Mouse (Mus musculus): ENCODE measurements around the gene Scrg1. TPM values are rescaled to one million over a fixed set of nuclear protein-coding genes. Genes with fewer than 3 reads are reported as not detected.
"Not testable (repeated sequence)": the region's sequence is repeated elsewhere in the genome, so short reads cannot be mapped to it uniquely, and the experiment has no call there.

Scrg1 gene
- 0.21 and 0.25 TPM in 2 replicates for polyA plus RNA-seq (2015; fragmentation: Nextera tagmentation; extraction: Ambion mirVana)

DNA sequence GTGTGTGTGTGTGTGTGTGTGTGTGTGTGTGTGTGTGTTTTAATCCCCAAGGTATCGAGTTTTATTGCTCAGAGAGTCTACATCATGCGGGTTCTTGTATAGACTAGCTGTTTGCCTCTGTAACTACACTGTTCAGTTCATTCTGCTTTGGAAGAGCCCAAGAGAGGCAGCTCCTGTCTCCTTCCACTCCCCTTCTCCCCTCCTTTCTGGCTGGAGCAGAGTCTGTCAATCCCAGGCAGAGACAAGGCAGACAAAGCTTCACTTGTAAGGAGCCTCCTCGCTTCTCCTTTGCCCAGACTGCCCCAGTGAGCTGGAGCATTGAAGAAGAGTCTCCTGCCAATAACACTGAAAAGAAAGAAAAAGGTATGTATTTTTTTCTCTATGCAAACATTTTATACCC, at the start of gene Scrg1:
TSS of gene Scrg1 (plus strand) at position 159 of the 400 bp plus-strand sequence.
- WGBS: 78% methylated on average over 3 of the region's 3 CpGs
- H3K4me2 ChIP-seq (replicated peaks): no peak within 1 kb of the TSS
- no peak within 1 kb of the TSS for H3K9ac ChIP-seq

DNA sequence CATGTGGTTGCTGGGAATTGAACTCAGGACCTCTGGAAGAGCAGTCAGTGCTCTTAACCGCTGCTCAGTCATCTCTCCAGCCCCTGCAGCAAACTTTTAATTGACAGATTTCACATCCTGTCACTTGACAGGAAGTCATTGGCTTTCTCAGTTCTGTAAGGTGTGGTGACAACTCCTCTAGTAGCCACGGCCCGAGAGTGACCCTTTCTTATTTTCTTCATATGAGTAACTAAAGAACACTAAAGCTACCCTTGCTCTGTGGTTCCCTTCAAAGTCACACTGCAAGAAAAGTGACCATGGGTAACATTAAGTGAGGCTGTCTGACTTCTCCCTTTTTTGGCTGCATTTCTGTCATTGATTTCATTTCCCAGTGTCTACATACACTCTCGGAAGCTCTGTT, 49.4 kb upstream of the Scrg1 start:
- WGBS: 85% methylated on average over 4 of the region's 4 CpGs
- H3K27ac ChIP-seq: no peak overlapping the region
- no peaks in the 10 kb centered on the region for H3K4me1 ChIP-seq (replicated peaks)
- no peaks in the 10 kb centered on the region for H3K36me3 ChIP-seq
- 0 out of 2 replicates have a peak, but pooled peaks cover 4% of the 10 kb centered on the region for H3K27me3 ChIP-seq (replicated peaks)
- no peak for ATAC-seq
- H3K9me3 ChIP-seq: no peaks in the 10 kb centered on the region
- no peak overlapping the region for H3K4me3 ChIP-seq (replicated peaks)
- no peak overlapping the region for H3K4me2 ChIP-seq (replicated peaks)
- H3K9ac ChIP-seq: no peak overlapping the region

More for the DNA sequence above, at the start of gene Scrg1:
- Histone ChIP-seq H3K9me3 (no peaks in the 10 kb centered on the region), H3K27me3 (replicated peaks) (no peaks in the 10 kb centered on the region), H3K36me3 (no peaks in the 10 kb centered on the region), H3K4me1 (replicated peaks) (no peaks in the 10 kb centered on the region), H3K4me3 (replicated peaks) (no peak within 1 kb of the TSS), H3K27ac (no peak within 1 kb of the TSS)
- ATAC-seq: no peak

DNA sequence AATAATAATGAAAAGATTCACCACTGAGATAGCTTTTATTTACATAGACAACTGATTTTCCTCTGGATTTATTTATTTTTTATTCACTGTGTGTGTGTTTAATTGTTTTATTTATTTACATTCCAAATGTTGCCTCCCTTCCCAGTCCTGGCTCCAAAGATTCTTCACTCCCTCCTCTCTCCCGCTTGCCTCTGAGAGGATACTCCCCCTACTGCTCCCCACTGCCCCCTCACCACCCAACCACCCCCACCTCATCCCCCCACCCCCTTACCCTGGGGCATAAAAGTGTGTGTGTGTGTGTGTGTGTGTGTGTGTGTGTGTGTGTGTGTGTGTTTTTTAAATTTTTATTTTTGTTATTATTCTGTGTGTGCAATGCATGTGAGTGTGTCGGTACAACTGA, 46.4 kb upstream of the Scrg1 start:
- H3K4me2 ChIP-seq (replicated peaks): no peak overlapping the region
- H3K36me3 ChIP-seq: no peaks in the 10 kb centered on the region
- H3K27ac ChIP-seq: no peak overlapping the region

DNA sequence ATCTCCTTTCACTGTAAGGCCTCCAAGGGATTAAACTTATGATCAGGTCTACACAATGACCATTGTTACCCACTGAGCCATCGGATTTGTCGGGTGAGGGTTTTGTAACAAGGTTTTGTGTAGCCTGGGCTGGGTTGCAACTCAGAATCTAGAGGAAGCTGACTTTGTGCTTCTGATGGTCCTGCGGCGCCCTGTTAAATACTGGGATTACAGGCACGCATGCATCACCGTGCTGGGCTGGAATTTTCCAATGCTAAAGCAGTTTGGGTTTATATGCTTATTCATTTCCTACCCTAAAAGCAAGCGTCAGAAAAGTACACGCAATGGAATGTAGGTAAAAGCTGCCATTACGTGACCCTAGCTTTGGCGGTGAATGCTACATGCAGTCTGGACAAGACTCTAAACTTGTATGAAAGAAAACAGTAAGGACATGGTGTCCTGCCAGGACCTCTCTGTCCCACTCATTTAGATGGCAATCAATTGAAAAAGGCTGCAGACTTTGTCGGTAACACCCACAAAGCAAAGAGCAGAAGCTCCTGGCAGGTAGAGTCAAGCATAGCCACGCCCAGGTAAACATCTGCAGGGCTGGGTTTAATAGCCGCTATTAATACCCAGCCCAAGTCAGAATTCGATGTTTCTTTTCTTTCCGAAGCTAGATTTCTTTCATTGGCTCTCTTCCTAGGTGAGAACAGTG, 45.8 kb upstream of the Scrg1 start:
- Histone ChIP-seq H3K27ac (0 out of 2 replicates have a peak overlapping the region, but pooled peaks have one; percentile 2), H3K4me3 (replicated peaks) (peak overlapping the region; percentile 18)

More for the DNA sequence above, 46.4 kb upstream of the Scrg1 start:
- Histone ChIP-seq H3K4me1 (replicated peaks) (no peaks in the 10 kb centered on the region), H3K9me3 (no peaks in the 10 kb centered on the region), H3K9ac (no peak overlapping the region), H3K4me3 (replicated peaks) (no peak overlapping the region), H3K27me3 (replicated peaks) (0 out of 2 replicates have a peak, but pooled peaks cover 4% of the 10 kb centered on the region)
- ATAC-seq: peak; percentile 40; the same call in 1 of the 2 replicates
- WGBS: 46% methylated on average over 2 of the region's 2 CpGs

DNA sequence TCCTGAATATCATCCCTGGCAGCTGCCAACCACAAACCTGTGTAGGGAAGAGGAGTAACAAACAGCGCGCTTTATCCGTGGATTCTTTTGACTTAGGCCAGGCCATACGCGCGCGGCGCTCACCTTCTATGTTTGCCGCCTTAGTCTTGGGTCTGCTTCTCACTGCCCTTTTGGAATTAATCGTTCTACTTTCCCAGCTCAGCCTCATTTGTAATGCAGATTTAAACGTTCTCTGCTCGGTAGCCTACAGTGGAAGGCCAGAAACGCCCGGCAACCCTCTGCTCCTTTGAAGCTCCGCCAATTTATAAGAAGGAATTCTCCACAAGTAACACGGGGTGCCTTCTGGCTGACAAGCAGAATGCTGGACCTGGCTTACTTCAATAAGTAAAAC, 45.3 kb upstream of the Scrg1 start:
- no peaks in the 10 kb centered on the region for H3K4me1 ChIP-seq (replicated peaks)
- H3K27me3 ChIP-seq (replicated peaks): 0 out of 2 replicates have a peak, but pooled peaks cover 4% of the 10 kb centered on the region
- H3K27ac ChIP-seq: 0 out of 2 replicates have a peak overlapping the region, but pooled peaks have one; percentile 2
- H3K9me3 ChIP-seq: no peaks in the 10 kb centered on the region
- peak overlapping the region; percentile 18 for H3K4me3 ChIP-seq (replicated peaks)
- peak overlapping the region; percentile 55 for H3K4me2 ChIP-seq (replicated peaks)
- 9% methylated on average over 16 of the region's 16 CpGs for WGBS
- ATAC-seq: peak; percentile 55
- no peak overlapping the region for H3K9ac ChIP-seq
- H3K36me3 ChIP-seq: no peaks in the 10 kb centered on the region

More for the DNA sequence above, 45.8 kb upstream of the Scrg1 start:
- Histone ChIP-seq H3K9ac (no peak overlapping the region), H3K27me3 (replicated peaks) (0 out of 2 replicates have a peak, but pooled peaks cover 4% of the 10 kb centered on the region), H3K36me3 (no peaks in the 10 kb centered on the region), H3K9me3 (no peaks in the 10 kb centered on the region), H3K4me1 (replicated peaks) (no peaks in the 10 kb centered on the region), H3K4me2 (replicated peaks) (peak overlapping the region; percentile 55)
- 26% methylated on average over 15 of the region's 15 CpGs for WGBS
- ATAC-seq: peak; percentile 84

DNA sequence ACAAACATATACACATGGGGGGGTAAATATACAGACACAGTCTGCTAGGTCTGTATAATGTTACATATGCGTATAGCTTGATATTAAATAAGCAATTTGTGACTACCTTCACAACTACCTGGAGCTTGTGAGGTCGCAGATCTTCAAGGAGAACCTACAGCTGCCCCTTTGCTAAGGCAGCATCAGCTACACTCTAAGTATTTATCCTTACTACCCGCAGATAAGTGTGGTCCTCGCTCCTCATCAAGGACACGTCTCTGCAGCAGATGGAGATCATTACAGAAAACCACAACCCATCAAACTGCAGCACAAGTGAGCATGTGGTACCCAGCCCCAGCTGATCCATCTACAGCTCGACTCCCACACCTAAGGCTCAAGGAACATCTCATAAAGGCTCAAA, 44.4 kb upstream of the Scrg1 start:
- Histone ChIP-seq H3K36me3 (no peaks in the 10 kb centered on the region), H3K4me2 (replicated peaks) (no peak overlapping the region), H3K9me3 (no peaks in the 10 kb centered on the region), H3K4me3 (replicated peaks) (no peak overlapping the region), H3K27ac (no peak overlapping the region), H3K4me1 (replicated peaks) (no peaks in the 10 kb centered on the region), H3K9ac (no peak overlapping the region), H3K27me3 (replicated peaks) (0 out of 2 replicates have a peak, but pooled peaks cover 4% of the 10 kb centered on the region)
- ATAC-seq: no peak
- WGBS: 78% methylated on average over 6 of the region's 6 CpGs

DNA sequence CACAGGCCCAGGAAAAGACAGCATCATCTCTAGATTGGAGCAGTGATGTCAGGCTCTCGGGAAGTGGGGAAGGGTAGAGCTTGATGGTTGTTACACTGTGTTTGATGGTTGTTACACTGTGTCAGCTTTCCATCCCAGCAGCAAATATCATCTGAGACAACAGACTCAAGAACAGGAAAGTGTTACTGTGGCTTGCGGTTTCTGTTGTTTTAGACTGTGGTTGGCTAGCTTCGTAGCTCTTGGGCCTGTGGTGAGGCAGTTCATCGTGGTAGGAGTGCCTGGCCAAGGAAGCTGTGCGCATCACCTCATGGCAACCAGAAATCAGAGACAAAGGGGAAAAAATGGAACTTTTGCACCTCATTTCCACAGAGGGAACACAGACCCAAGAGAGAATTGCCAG, 38.9 kb upstream of the Scrg1 start:
- no peaks in the 10 kb centered on the region for H3K9me3 ChIP-seq
- H3K4me3 ChIP-seq (replicated peaks): no peak overlapping the region
- WGBS: 95% methylated on average over 5 of the region's 5 CpGs
- no peak overlapping the region for H3K27ac ChIP-seq
- H3K27me3 ChIP-seq (replicated peaks): no peaks in the 10 kb centered on the region
- H3K4me2 ChIP-seq (replicated peaks): no peak overlapping the region
- H3K36me3 ChIP-seq: no peaks in the 10 kb centered on the region
- ATAC-seq: no peak
- H3K9ac ChIP-seq: no peak overlapping the region
- no peaks in the 10 kb centered on the region for H3K4me1 ChIP-seq (replicated peaks)

DNA sequence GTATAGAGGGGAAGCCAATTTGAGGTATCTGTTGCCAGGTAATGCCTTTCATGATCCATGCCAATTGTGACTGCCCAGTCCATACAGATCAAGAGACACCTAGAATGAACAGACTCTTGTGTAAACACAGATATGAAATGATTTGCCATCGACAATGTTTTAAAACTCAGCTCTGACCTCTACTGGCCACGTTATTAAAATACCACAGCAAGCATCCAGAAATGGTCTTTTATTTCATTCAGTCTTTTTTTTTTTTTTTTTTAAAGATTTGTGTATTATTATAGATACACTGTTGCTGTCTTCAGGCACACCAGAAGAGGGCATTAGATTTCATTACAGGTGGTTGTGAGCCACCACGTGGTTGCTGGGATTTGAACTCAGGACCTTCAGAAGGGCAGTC, 29.6 kb upstream of the Scrg1 start:
- Histone ChIP-seq H3K36me3 (no peaks in the 10 kb centered on the region), H3K4me2 (replicated peaks) (no peak overlapping the region), H3K4me1 (replicated peaks) (no peaks in the 10 kb centered on the region), H3K27ac (no peak overlapping the region), H3K9ac (no peak overlapping the region), H3K4me3 (replicated peaks) (no peak overlapping the region), H3K27me3 (replicated peaks) (no peaks in the 10 kb centered on the region), H3K9me3 (no peaks in the 10 kb centered on the region)
- WGBS: 8% methylated on average over 3 of the region's 3 CpGs
- no peak for ATAC-seq

DNA sequence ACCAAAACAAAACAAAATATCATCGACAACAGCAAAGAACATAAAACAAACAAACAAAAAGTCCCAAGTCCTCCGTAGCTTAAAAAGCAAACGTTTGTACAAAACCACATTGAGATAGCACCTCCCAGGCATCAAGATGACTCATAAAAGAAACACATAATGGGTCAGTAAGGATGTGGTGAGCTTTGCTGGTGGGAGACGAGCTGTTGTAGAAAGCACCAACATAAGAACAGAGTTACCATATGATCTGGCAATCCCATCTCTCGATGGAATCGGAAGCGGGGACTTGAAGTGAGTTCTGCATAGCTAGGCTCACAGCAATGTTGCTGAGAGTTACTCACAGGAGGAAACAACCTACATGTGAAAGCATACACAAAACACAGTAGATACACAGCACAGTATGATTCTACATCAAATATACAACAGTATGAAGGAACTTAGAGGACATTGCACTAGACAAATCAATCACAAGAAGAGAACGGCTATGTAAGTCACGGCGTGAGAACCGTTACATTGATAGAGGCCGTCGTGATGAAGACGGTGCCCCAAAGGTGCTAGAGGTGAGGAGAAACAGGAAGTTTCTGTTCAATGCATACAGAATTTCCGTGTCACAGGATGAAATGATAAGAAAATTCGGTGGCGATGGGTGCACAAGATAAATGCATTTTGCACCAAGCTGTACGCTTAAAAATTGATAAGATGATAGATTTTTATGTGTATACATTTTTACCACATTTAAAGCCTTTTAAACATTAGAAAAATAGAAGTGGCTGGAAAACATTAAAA, 27.9 kb upstream of the Scrg1 start:
- Histone ChIP-seq H3K9me3 (no peaks in the 10 kb centered on the region), H3K27me3 (replicated peaks) (no peaks in the 10 kb centered on the region), H3K9ac (no peak overlapping the region), H3K4me1 (replicated peaks) (no peaks in the 10 kb centered on the region), H3K27ac (no peak overlapping the region), H3K4me2 (replicated peaks) (no peak overlapping the region), H3K36me3 (no peaks in the 10 kb centered on the region), H3K4me3 (replicated peaks) (no peak overlapping the region)
- WGBS: 72% methylated on average over 18 of the region's 18 CpGs
- no peak for ATAC-seq

DNA sequence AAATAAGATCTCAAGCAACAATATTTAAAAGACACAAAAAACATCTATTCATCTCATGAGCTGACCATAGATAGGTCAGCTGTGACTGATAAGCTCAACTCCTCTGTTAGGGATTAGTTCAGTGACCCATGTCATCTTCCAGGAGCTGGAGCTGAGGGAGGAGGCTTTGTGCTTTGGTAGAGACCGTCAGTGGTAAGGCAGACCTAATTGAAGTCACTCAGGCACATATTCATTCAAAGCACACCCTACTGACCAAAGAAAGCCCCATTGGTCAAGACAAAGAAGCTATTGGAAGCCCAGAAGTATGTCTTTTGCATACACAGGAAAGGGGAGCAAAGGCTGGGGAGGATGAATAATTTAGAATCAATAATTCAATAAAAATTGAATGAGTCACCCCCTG, 27.2 kb upstream of the Scrg1 start:
- no peaks in the 10 kb centered on the region for H3K27me3 ChIP-seq (replicated peaks)
- 0 out of 2 replicates have a peak, but pooled peaks have one; percentile 13 for ATAC-seq
- no peak overlapping the region for H3K9ac ChIP-seq
- no peaks in the 10 kb centered on the region for H3K9me3 ChIP-seq
- no peaks in the 10 kb centered on the region for H3K4me1 ChIP-seq (replicated peaks)
- H3K36me3 ChIP-seq: no peaks in the 10 kb centered on the region
- H3K27ac ChIP-seq: no peak overlapping the region
- WGBS: 36% methylated on average over 1 of the region's 1 CpGs
- H3K4me2 ChIP-seq (replicated peaks): no peak overlapping the region
- no peak overlapping the region for H3K4me3 ChIP-seq (replicated peaks)

DNA sequence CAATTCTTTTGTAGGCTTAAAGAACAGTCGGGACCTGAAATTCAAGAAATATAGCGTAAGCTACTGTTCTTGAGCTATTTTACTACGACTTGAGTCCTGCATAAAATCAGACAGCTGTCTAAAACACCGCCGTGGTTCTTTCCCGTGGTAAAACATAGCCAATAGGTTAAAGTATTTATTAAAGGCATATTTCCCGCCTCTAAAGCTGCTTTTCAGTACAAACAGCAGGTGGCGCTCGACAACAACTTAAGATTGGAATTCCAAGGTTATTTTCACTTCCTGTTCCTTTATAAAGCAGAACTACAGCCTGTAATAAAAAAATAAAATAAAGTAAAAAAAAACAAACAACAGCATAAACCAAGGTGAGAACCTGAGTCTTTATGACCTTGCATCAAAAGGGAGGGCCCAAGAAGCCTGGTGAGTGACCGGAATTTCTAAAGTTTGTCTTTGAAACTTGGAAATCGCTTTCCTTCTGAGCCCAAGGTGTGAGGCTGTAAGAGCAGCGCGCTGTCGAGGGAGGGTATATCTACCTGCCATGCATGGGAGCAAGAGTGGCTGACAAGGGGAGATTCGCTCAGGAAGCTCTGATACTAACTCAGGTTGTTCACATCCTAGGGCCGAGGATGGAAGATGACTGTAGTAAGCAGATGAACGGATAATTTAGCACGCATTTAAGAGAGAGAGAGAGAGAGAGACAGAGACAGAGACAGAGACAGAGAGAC, 26.4 kb upstream of the Scrg1 start:
- Histone ChIP-seq H3K4me2 (replicated peaks) (peak overlapping the region; percentile 29), H3K9me3 (no peaks in the 10 kb centered on the region), H3K4me3 (replicated peaks) (no peak overlapping the region), H3K4me1 (replicated peaks) (no peaks in the 10 kb centered on the region), H3K9ac (no peak overlapping the region), H3K36me3 (no peaks in the 10 kb centered on the region), H3K27ac (no peak overlapping the region), H3K27me3 (replicated peaks) (no peaks in the 10 kb centered on the region)
- peak; percentile 50 for ATAC-seq
- 30% methylated on average over 18 of the region's 18 CpGs for WGBS

DNA sequence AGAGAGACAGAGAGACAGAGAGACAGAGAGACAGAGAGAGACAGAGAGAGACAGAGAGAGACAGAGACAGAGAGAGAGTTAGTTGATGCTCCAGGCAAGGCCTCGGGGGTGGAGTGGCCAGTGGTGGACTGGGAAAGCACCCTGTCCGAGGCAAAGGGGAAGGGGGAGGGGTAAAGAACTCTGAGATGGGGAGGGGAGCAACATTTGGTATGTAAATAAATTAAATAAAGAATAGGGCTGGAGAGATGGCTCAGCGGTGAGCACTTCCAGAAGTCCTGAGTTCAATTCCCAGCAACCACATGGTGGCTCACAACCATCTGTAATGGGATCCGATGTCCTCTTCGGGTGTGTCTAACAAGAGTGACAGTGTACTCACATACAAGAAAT, 25.8 kb upstream of the Scrg1 start:
- not testable (repeated sequence) for H3K27ac ChIP-seq; ATAC-seq; H3K27me3 ChIP-seq (replicated peaks); H3K9ac ChIP-seq; H3K4me3 ChIP-seq (replicated peaks); H3K4me2 ChIP-seq (replicated peaks); H3K4me1 ChIP-seq (replicated peaks); H3K36me3 ChIP-seq; H3K9me3 ChIP-seq
- 75% methylated on average over 5 of the region's 5 CpGs for WGBS
